Mouse (Mus musculus) forebrain, embryonic 14.5 days (tissue): ENCODE measurements around the gene Gm10256. TPM values are rescaled to one million over a fixed set of nuclear protein-coding genes. Genes with fewer than 3 reads are reported as not detected.
"Not testable (repeated sequence)": the region's sequence is repeated elsewhere in the genome, so short reads cannot be mapped to it uniquely, and the experiment has no call there.

ENCODE experiments used
- ATAC-seq: fragments of 200-750 bp; cut with Nextera tagmentation; 2 replicates; pipeline ENCODE4 v1.8.0; 2017; ENCODE audit warnings: mild to moderate bottlenecking, moderate library complexity
- DNase-seq: peaks from one replicate; pipeline ENCODE4 v3.0.0-alpha.2; 2015; ENCODE audit warnings: low spot score
- H3K27ac ChIP-seq: fragments of 300-500 bp; sonication (generic); 2 replicates; pipeline ENCODE4 v1.5.1; 2014; ENCODE audit warnings: low read depth, mild to moderate bottlenecking, control low read depth, low read length, moderate library complexity
- H3K27me3 ChIP-seq: fragments of 300-500 bp; sonication (generic); replicated peaks from 2 replicates; pipeline ENCODE4 v1.6.1; 2014; ENCODE audit warnings: low read length, control low read depth, mixed read lengths; ENCODE audit not compliant: control insufficient read depth, insufficient read depth
- H3K36me3 ChIP-seq: fragments of 300-500 bp; sonication (generic); 2 replicates; pipeline ENCODE4 v1.6.1; 2014; ENCODE audit warnings: low read length, control low read depth; ENCODE audit not compliant: control insufficient read depth, insufficient read depth
- H3K4me1 ChIP-seq: fragments of 300-500 bp; sonication (generic); 2 replicates; pipeline ENCODE4 v1.6.1; 2014; ENCODE audit warnings: antibody characterized with exemption, low read length, control low read depth; ENCODE audit not compliant: control insufficient read depth, insufficient read depth
- H3K4me2 ChIP-seq: fragments of 300-500 bp; sonication (generic); 2 replicates; pipeline ENCODE4 v1.6.1; 2014; ENCODE audit warnings: mild to moderate bottlenecking, control low read depth, low read length
- H3K4me3 ChIP-seq: fragments of 300-500 bp; sonication (generic); 2 replicates; pipeline ENCODE4 v1.5.1; 2014; ENCODE audit warnings: low read depth, low read length, control low read depth
- H3K9ac ChIP-seq: fragments of 300-500 bp; sonication (generic); 2 replicates; pipeline ENCODE4 v1.6.1; 2014; ENCODE audit warnings: mild to moderate bottlenecking, low read length, control low read depth, moderate library complexity
- H3K9me3 ChIP-seq: fragments of 300-500 bp; sonication (generic); replicated peaks from 2 replicates; pipeline ENCODE4 v1.6.1; 2016; ENCODE audit warnings: low read length, control low read depth, mixed read lengths; ENCODE audit not compliant: control insufficient read depth
- WGBS: fragments of 180-500 bp; shearing (Covaris S2); extraction: QIAGEN DNeasy Blood & Tissue Kit; methylation state at CpG from one replicate; pipeline ENCODE4 v1.1.7; 2014; 5-methylcytosine and 5-hydroxymethylcytosine counted together
- polyA plus RNA-seq: library from polyadenylated mRNA; unstranded; fragments of >200 nt; fragmentation: Nextera tagmentation; extraction: Ambion mirVana; gene quantifications from 2 replicates; pipeline ENCODE4 v1.2.1, GENCODE M21; 2014

The Gm10256 gene
- polyA plus RNA-seq = not detected in 2 replicates

- ATAC-seq, H3K4me3 ChIP-seq, H3K4me2 ChIP-seq, H3K4me1 ChIP-seq, DNase-seq, H3K36me3 ChIP-seq, H3K9ac ChIP-seq, H3K27me3 ChIP-seq, H3K9me3 ChIP-seq, H3K27ac ChIP-seq: not testable (repeated sequence)
- no CpG with 5 or more reads among the region's 9 CpGs for WGBS
These were observed at the start of gene Gm10256, which contains the start of gene Rbmy for GRCm38 (mm10) chrY:2830380-2830779. Gm10256 (plus strand) TSS chrY:2830699. Rbmy (plus strand) TSS chrY:2830680.

- H3K27ac ChIP-seq, H3K4me2 ChIP-seq, H3K27me3 ChIP-seq, H3K4me3 ChIP-seq, H3K9me3 ChIP-seq, ATAC-seq, H3K4me1 ChIP-seq, H3K9ac ChIP-seq, H3K36me3 ChIP-seq, DNase-seq: not testable (repeated sequence)
- WGBS = no CpG with 5 or more reads among the region's 8 CpGs
These were observed 34.4 kb upstream of the Gm10256 start, which contains the start of gene Gm4064 for GRCm38 (mm10) chrY:2796105-2796504. Gm4064 (minus strand) TSS chrY:2796205.

- ATAC-seq = not testable (repeated sequence)
- WGBS = no CpG with 5 or more reads among the region's 9 CpGs
These were observed 70.2 kb downstream of the Gm10256 start, which contains the start of gene Gm10352 for GRCm38 (mm10) chrY:2900689-2901088. Gm10352 (plus strand) TSS chrY:2900989.

More at GRCm38 (mm10) chrY:2900689-2901088, 70.2 kb downstream of the Gm10256 start, which contains the start of gene Gm10352:
- not testable (repeated sequence) for H3K4me1 ChIP-seq, H3K9me3 ChIP-seq, H3K27me3 ChIP-seq, H3K27ac ChIP-seq, H3K9ac ChIP-seq, H3K36me3 ChIP-seq, H3K4me3 ChIP-seq, DNase-seq, H3K4me2 ChIP-seq

Other genes with a start within 250 kb of the Gm10256 start
- not detected in 2 replicates for gene H2al2c, start 231.6 kb upstream of the Gm10256 start, polyA plus RNA-seq
- not detected in 2 replicates for gene Sry, start 167.0 kb upstream of the Gm10256 start, polyA plus RNA-seq
- gene H2al2b, start 110.0 kb upstream of the Gm10256 start, polyA plus RNA-seq = not detected in 2 replicates
- not detected in 2 replicates for gene Gm4064, start 34.5 kb upstream of the Gm10256 start, polyA plus RNA-seq
- not detected in 2 replicates for gene Rbmy, start within 50 bp of the Gm10256 start, polyA plus RNA-seq
- gene Gm10352, start 70.3 kb downstream of the Gm10256 start, polyA plus RNA-seq = not detected in 2 replicates
- gene Gm29289, start 101.9 kb downstream of the Gm10256 start, polyA plus RNA-seq = not detected in 2 replicates